Comparison of ENCODE assay signal across 8 mouse cellular contexts in genomic region chr5:25100157-25100515, GRCm38 (mm10). TPM values are rescaled to one million over a fixed set of nuclear protein-coding genes. Genes with fewer than 3 reads are reported as not detected.
DNase-seq lines count a peak whose midpoint lies in the region; ATAC-seq and TF ChIP-seq lines count a peak whose summit lies in the region.

No protein-coding gene starts in this region.

- TF ChIP-seq POLR2A in thymus, adult 2 months (IDR thresholded peaks at IDR 0.05; ENCODE audit: control insufficient read depth, extremely low read depth, insufficient read depth, low read length, poor library complexity) = no peak

- no peak for TF ChIP-seq CTCF in gastrocnemius, adult 2 months (IDR thresholded peaks at IDR 0.05)
- no peak for TF ChIP-seq CTCF in thymus, adult 2 months (IDR thresholded peaks at IDR 0.05; ENCODE audit: borderline replicate concordance, control insufficient read depth, extremely low read depth, insufficient read depth, low read length, poor library complexity)

- no peaks in the 10 kb centered on the region for H3K9me3 ChIP-seq in hindbrain, embryonic 14.5 days (ENCODE audit: control insufficient read depth, low read length)
- H3K9me3 ChIP-seq in megakaryocyte, embryonic 14.5 days = peaks cover 8% of the 10 kb centered on the region; the same call in 1 of the 2 replicates

- ATAC-seq in hindbrain, embryonic 14.5 days (ENCODE audit: low FRiP score) = no peak

- peak overlapping the region; percentile 90 for H3K4me3 ChIP-seq in gastrocnemius, adult 2 months
- peak overlapping the region; percentile 56 for H3K4me3 ChIP-seq in thymus, adult 2 months (ENCODE audit: control insufficient read depth, insufficient read depth, low read length)
- peak overlapping the region; percentile 57 for H3K4me3 ChIP-seq in hindbrain, embryonic 14.5 days (replicated peaks; ENCODE audit: low read length)
- peak overlapping the region; percentile 91 for H3K4me3 ChIP-seq in megakaryocyte, embryonic 14.5 days (replicated peaks)

- H3K9ac ChIP-seq in hindbrain, embryonic 14.5 days = peak overlapping the region; percentile 58

- H3K27me3 ChIP-seq in thymus, adult 2 months (ENCODE audit: control insufficient read depth, insufficient read depth, low read length) = no peaks in the 10 kb centered on the region
- peaks cover 40% of the 10 kb centered on the region for H3K27me3 ChIP-seq in hindbrain, embryonic 14.5 days (ENCODE audit: control insufficient read depth, insufficient read depth, low read length)
- H3K27me3 ChIP-seq in megakaryocyte, embryonic 14.5 days (replicated peaks) = peaks cover 82% of the 10 kb centered on the region

- H3K4me1 ChIP-seq in thymus, adult 2 months (replicated peaks; ENCODE audit: control insufficient read depth, insufficient read depth, low read length) = peaks cover 20% of the 10 kb centered on the region
- peaks cover 10% of the 10 kb centered on the region for H3K4me1 ChIP-seq in hindbrain, embryonic 14.5 days (replicated peaks; ENCODE audit: control insufficient read depth, insufficient read depth, low read length)
- H3K4me1 ChIP-seq in megakaryocyte, embryonic 14.5 days = peaks cover 23% of the 10 kb centered on the region

- DNase-seq in gastrocnemius, adult 2 months = peak; percentile 49
- DNase-seq in gastrocnemius, postnatal 10 days = no peak
- DNase-seq in thymus, adult 2 months = no peak
- no peak for DNase-seq in thymus, postnatal 4 days
- DNase-seq in hindbrain, embryonic 14.5 days (ENCODE audit: low spot score) = no peak
- DNase-seq in c-Kit-positive CD71-positive TER-119-positive erythroid progenitor cells, embryonic 14.5 days (ENCODE audit: low spot score) = no peak
- DNase-seq in layer of hippocampus, adult 18-20 months (ENCODE audit: low spot score in 2 of 2) = no peak

- WGBS in thymus, adult 2 months = under 1% methylated on average over 26 of the region's 26 CpGs
- WGBS in hindbrain, embryonic 14.5 days = under 1% methylated on average over 26 of the region's 26 CpGs

- peak overlapping the region; percentile 100 for H3K4me2 ChIP-seq in hindbrain, embryonic 14.5 days (replicated peaks)

- peak overlapping the region; percentile 88 for H3K27ac ChIP-seq in gastrocnemius, adult 2 months
- no peak overlapping the region for H3K27ac ChIP-seq in thymus, adult 2 months (ENCODE audit: control insufficient read depth, insufficient read depth, low read length)
- no peak overlapping the region for H3K27ac ChIP-seq in hindbrain, embryonic 14.5 days

- no peaks in the 10 kb centered on the region for H3K36me3 ChIP-seq in thymus, adult 2 months (ENCODE audit: control insufficient read depth, insufficient read depth, low read length)
- H3K36me3 ChIP-seq in hindbrain, embryonic 14.5 days (replicated peaks; ENCODE audit: control insufficient read depth, insufficient read depth) = no peaks in the 10 kb centered on the region
- H3K36me3 ChIP-seq in megakaryocyte, embryonic 14.5 days (replicated peaks; ENCODE audit: low read length) = no peaks in the 10 kb centered on the region

- intact Hi-C loops in gastrocnemius, adult 2 months (cut with DNase I) = no loop called here

RNA-seq across cellular contexts. Expression of gene Prkag2, which starts 0.3 kb away (rescaled TPM):
- total RNA-seq in gastrocnemius, adult 2 months (2021) = 10 to 100 TPM; 10.7 to 11.0 TPM
- total RNA-seq in gastrocnemius, postnatal 10 days (2021) = 10 to 100 TPM; 12.3 to 20.6 TPM
- polyA plus RNA-seq in thymus, adult 2 months (2012; rRNA removed) = 21.4 and 23.5 TPM in 2 replicates
- 105 and 106 TPM in 2 replicates for polyA plus RNA-seq in hindbrain, embryonic 14.5 days (2014; fragmentation: Nextera tagmentation; extraction: Ambion mirVana)
- polyA plus RNA-seq in megakaryocyte, embryonic 14.5 days (2012; ENCODE audit: insufficient read depth, low replicate concordance) = 1.1 TPM in 1 of 2 replicates, not detected in the other
- 100 to 1,000 TPM; 167 to 174 TPM for total RNA-seq in layer of hippocampus, adult 18-20 months (2021)

Comparison
In these comparisons a context has a peak if more than half of its experiments do, and no peak if none do; other contexts are left out.
1. RNA of gene Prkag2, which starts 0.3 kb away (total RNA-seq): 167 to 174 TPM in layer of hippocampus, adult 18-20 months; 12.3 to 20.6 TPM in gastrocnemius, postnatal 10 days and 10.7 to 11.0 TPM in gastrocnemius, adult 2 months; every median in the first group is over 4 times any median in the second.
2. Peak in every context shown above with its lines, with median percentiles within 50 percentile points of each other: H3K4me3 ChIP-seq.